Mouse (Mus musculus): ENCODE results near the gene Erbin. TPM values are rescaled to one million over a fixed set of nuclear protein-coding genes. Genes with fewer than 3 reads are reported as not detected.

Erbin gene
- polyA plus RNA-seq, 1 experiment = 8.4 TPM

GRCm38 (mm10) chr13:103862041-103862440 lies 58.3 kb downstream of the Erbin start:
- no peak overlapping the region for H3K4me3 ChIP-seq
- no peaks in the 10 kb centered on the region for H3K27me3 ChIP-seq (ENCODE audit: control insufficient read depth, insufficient read depth, insufficient read length)
- no peak overlapping the region for H3ac ChIP-seq (ENCODE audit: control insufficient read depth, insufficient read length)
- TF ChIP-seq CEBPB (IDR thresholded peaks at IDR 0.05; ENCODE audit: insufficient read depth, poor library complexity, severe bottlenecking) = no peak
- no peak for TF ChIP-seq TCF12 (IDR thresholded peaks at IDR 0.05; ENCODE audit: insufficient read depth, poor library complexity, severe bottlenecking)
- no peak for TF ChIP-seq SRF (IDR thresholded peaks at IDR 0.05; ENCODE audit: control insufficient read depth, insufficient read length, low read depth)
- TF ChIP-seq MYOD1 (IDR thresholded peaks at IDR 0.05; ENCODE audit: control insufficient read depth in 1 of 3, insufficient read length in 2 of 3, low read depth in 2 of 3) = no peak
- TF ChIP-seq E2F4 (IDR thresholded peaks at IDR 0.05; ENCODE audit: insufficient read depth) = no peak
- TF ChIP-seq MYOG (IDR thresholded peaks at IDR 0.05; ENCODE audit: control insufficient read depth in 1 of 3, insufficient read depth in 1 of 3, insufficient read length in 2 of 3, low read depth in 2 of 3) = no peak
- TF ChIP-seq TCF3 (IDR thresholded peaks at IDR 0.05; ENCODE audit: insufficient read length, low read depth) = no peak
- TF ChIP-seq POLR2AphosphoS2 (IDR thresholded peaks at IDR 0.05; ENCODE audit: insufficient read length, low read depth) = no peak
- TF ChIP-seq POLR2A (IDR thresholded peaks at IDR 0.05; ENCODE audit: insufficient read length, low read depth) = no peak
- no peak for TF ChIP-seq USF1 (IDR thresholded peaks at IDR 0.05; ENCODE audit: low read depth)
- no peak for TF ChIP-seq MAX (IDR thresholded peaks at IDR 0.05; ENCODE audit: low read depth)
- TF ChIP-seq REST (IDR thresholded peaks at IDR 0.05; ENCODE audit: insufficient read depth, insufficient read length) = no peak
- H3K4me2 ChIP-seq (ENCODE audit: low read depth) = no peak overlapping the region
- H3K79me2 ChIP-seq (ENCODE audit: control insufficient read depth, insufficient read depth) = no peaks in the 10 kb centered on the region
- peaks cover 35% of the 10 kb centered on the region for H3K36me3 ChIP-seq (ENCODE audit: control insufficient read depth, insufficient read depth)

DNA sequence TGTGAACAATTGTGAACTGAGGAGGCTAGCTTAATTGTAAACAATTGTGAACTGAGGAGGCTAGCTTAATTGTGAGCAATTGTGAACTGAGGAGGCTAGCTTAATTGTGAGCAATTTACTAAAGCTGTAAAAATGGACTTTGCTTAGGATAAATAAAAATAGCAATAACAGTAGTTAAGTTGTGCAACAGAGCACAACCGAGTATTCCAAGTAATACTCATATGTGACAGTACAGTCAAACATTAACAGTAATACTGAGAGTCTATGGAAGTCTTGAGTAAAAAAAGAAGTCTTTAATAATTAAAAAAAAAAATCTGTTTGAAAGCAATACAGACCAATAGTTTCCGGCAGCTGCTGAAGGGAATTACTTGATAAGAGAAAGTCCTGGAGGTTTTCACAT lies 61.3 kb downstream of the Erbin start:
- Histone ChIP-seq H3K4me3 (no peak overlapping the region), H3K4me2 (ENCODE audit: low read depth) (no peak overlapping the region), H3K36me3 (ENCODE audit: control insufficient read depth, insufficient read depth) (peaks cover 41% of the 10 kb centered on the region), H3K79me2 (ENCODE audit: control insufficient read depth, insufficient read depth) (no peaks in the 10 kb centered on the region), H3ac (ENCODE audit: control insufficient read depth, insufficient read length) (no peak overlapping the region), H3K27me3 (ENCODE audit: control insufficient read depth, insufficient read depth, insufficient read length) (no peaks in the 10 kb centered on the region)
- no peak for TF ChIP-seq MAX (IDR thresholded peaks at IDR 0.05; ENCODE audit: low read depth)
- no peak for TF ChIP-seq USF1 (IDR thresholded peaks at IDR 0.05; ENCODE audit: low read depth)
- no peak for TF ChIP-seq CEBPB (IDR thresholded peaks at IDR 0.05; ENCODE audit: insufficient read depth, poor library complexity, severe bottlenecking)
- TF ChIP-seq SRF (IDR thresholded peaks at IDR 0.05; ENCODE audit: control insufficient read depth, insufficient read length, low read depth) = no peak
- TF ChIP-seq MYOG (IDR thresholded peaks at IDR 0.05; ENCODE audit: control insufficient read depth in 1 of 3, insufficient read depth in 1 of 3, insufficient read length in 2 of 3, low read depth in 2 of 3) = no peak
- TF ChIP-seq TCF3 (IDR thresholded peaks at IDR 0.05; ENCODE audit: insufficient read length, low read depth) = no peak
- no peak for TF ChIP-seq MYOD1 (IDR thresholded peaks at IDR 0.05; ENCODE audit: control insufficient read depth in 1 of 3, insufficient read length in 2 of 3, low read depth in 2 of 3)
- no peak for TF ChIP-seq TCF12 (IDR thresholded peaks at IDR 0.05; ENCODE audit: insufficient read depth, poor library complexity, severe bottlenecking)
- TF ChIP-seq E2F4 (IDR thresholded peaks at IDR 0.05; ENCODE audit: insufficient read depth) = no peak
- no peak for TF ChIP-seq POLR2A (IDR thresholded peaks at IDR 0.05; ENCODE audit: insufficient read length, low read depth)
- TF ChIP-seq REST (IDR thresholded peaks at IDR 0.05; ENCODE audit: insufficient read depth, insufficient read length) = no peak
- TF ChIP-seq POLR2AphosphoS2 (IDR thresholded peaks at IDR 0.05; ENCODE audit: insufficient read length, low read depth) = no peak

GRCm38 (mm10) chr13:103847614-103848013 lies 72.7 kb downstream of the Erbin start:
- H3K79me2 ChIP-seq (ENCODE audit: control insufficient read depth, insufficient read depth) = no peaks in the 10 kb centered on the region
- H3K4me3 ChIP-seq = no peak overlapping the region
- no peaks in the 10 kb centered on the region for H3K27me3 ChIP-seq (ENCODE audit: control insufficient read depth, insufficient read depth, insufficient read length)
- no peak overlapping the region for H3K4me2 ChIP-seq (ENCODE audit: low read depth)
- peaks cover 20% of the 10 kb centered on the region for H3K36me3 ChIP-seq (ENCODE audit: control insufficient read depth, insufficient read depth)
- H3ac ChIP-seq (ENCODE audit: control insufficient read depth, insufficient read length) = no peak overlapping the region
- no peak for TF ChIP-seq REST (IDR thresholded peaks at IDR 0.05; ENCODE audit: insufficient read depth, insufficient read length)
- no peak for TF ChIP-seq TCF12 (IDR thresholded peaks at IDR 0.05; ENCODE audit: insufficient read depth, poor library complexity, severe bottlenecking)
- TF ChIP-seq CEBPB (IDR thresholded peaks at IDR 0.05; ENCODE audit: insufficient read depth, poor library complexity, severe bottlenecking) = no peak

- TF ChIP-seq SRF (IDR thresholded peaks at IDR 0.05; ENCODE audit: control insufficient read depth, insufficient read length, low read depth) = no peak
- peak; percentile 84 for TF ChIP-seq USF1 (IDR thresholded peaks at IDR 0.05; ENCODE audit: low read depth)
- peak overlapping the region; percentile 68 for H3K4me2 ChIP-seq (ENCODE audit: low read depth)
- H3K4me3 ChIP-seq = no peak overlapping the region
- peaks cover 30% of the 10 kb centered on the region for H3K36me3 ChIP-seq (ENCODE audit: control insufficient read depth, insufficient read depth)
- no peak overlapping the region for H3ac ChIP-seq (ENCODE audit: control insufficient read depth, insufficient read length)
- no peaks in the 10 kb centered on the region for H3K27me3 ChIP-seq (ENCODE audit: control insufficient read depth, insufficient read depth, insufficient read length)
- no peaks in the 10 kb centered on the region for H3K79me2 ChIP-seq (ENCODE audit: control insufficient read depth, insufficient read depth)
Measured at GRCm38 (mm10) chr13:103841287-103842201, 78.8 kb downstream of the Erbin start.

GRCm38 (mm10) chr13:103838619-103839018 lies 81.7 kb downstream of the Erbin start:
- TF ChIP-seq CEBPB (IDR thresholded peaks at IDR 0.05; ENCODE audit: insufficient read depth, poor library complexity, severe bottlenecking) (no peak), REST (IDR thresholded peaks at IDR 0.05; ENCODE audit: insufficient read depth, insufficient read length) (no peak), TCF12 (IDR thresholded peaks at IDR 0.05; ENCODE audit: insufficient read depth, poor library complexity, severe bottlenecking) (no peak), E2F4 (IDR thresholded peaks at IDR 0.05; ENCODE audit: insufficient read depth) (no peak), MAX (IDR thresholded peaks at IDR 0.05; ENCODE audit: low read depth) (no peak), TCF3 (IDR thresholded peaks at IDR 0.05; ENCODE audit: insufficient read length, low read depth) (no peak), POLR2AphosphoS2 (IDR thresholded peaks at IDR 0.05; ENCODE audit: insufficient read length, low read depth) (no peak), POLR2A (IDR thresholded peaks at IDR 0.05; ENCODE audit: insufficient read length, low read depth) (no peak), SRF (IDR thresholded peaks at IDR 0.05; ENCODE audit: control insufficient read depth, insufficient read length, low read depth) (no peak), MYOG (IDR thresholded peaks at IDR 0.05; ENCODE audit: control insufficient read depth in 1 of 3, insufficient read depth in 1 of 3, insufficient read length in 2 of 3, low read depth in 2 of 3) (no peak), USF1 (IDR thresholded peaks at IDR 0.05; ENCODE audit: low read depth) (no peak), MYOD1 (IDR thresholded peaks at IDR 0.05; ENCODE audit: control insufficient read depth in 1 of 3, insufficient read length in 2 of 3, low read depth in 2 of 3) (no peak)
- Histone ChIP-seq H3K4me2 (ENCODE audit: low read depth) (no peak overlapping the region), H3ac (ENCODE audit: control insufficient read depth, insufficient read length) (no peak overlapping the region), H3K4me3 (no peak overlapping the region), H3K36me3 (ENCODE audit: control insufficient read depth, insufficient read depth) (peaks cover 44% of the 10 kb centered on the region), H3K79me2 (ENCODE audit: control insufficient read depth, insufficient read depth) (no peaks in the 10 kb centered on the region), H3K27me3 (ENCODE audit: control insufficient read depth, insufficient read depth, insufficient read length) (no peaks in the 10 kb centered on the region)
